Mouse (Mus musculus): ENCODE results near the gene Bach2. TPM values are rescaled to one million over a fixed set of nuclear protein-coding genes. Genes with fewer than 3 reads are reported as not detected.

Bach2 gene
- polyA plus RNA-seq, 1 experiment, result 18.7 TPM

GRCm38 (mm10) chr4:32357996-32358600 lies 119.5 kb downstream of the Bach2 start:
- H3K4me1 ChIP-seq (ENCODE audit: control insufficient read depth, insufficient read depth, low read length), result no peaks in the 10 kb centered on the region
- H3K9me3 ChIP-seq (replicated peaks; ENCODE audit: control insufficient read depth, insufficient read depth, low read length, poor library complexity, severe bottlenecking), result no peaks in the 10 kb centered on the region
- H3K4me3 ChIP-seq (ENCODE audit: low read depth, low read length), result no peak overlapping the region
- H3K36me3 ChIP-seq (ENCODE audit: control insufficient read depth, insufficient read depth, low read length, poor library complexity, severe bottlenecking), result no peaks in the 10 kb centered on the region
- TF ChIP-seq EP300 (IDR thresholded peaks at IDR 0.05; ENCODE audit: insufficient read depth, low read depth, low read length) (no peak), CTCF (IDR thresholded peaks at IDR 0.05; ENCODE audit: low read depth, low read length) (no peak), POLR2A (IDR thresholded peaks at IDR 0.05; ENCODE audit: insufficient read depth, low read length) (no peak)
- no peaks in the 10 kb centered on the region for H3K27me3 ChIP-seq (ENCODE audit: control insufficient read depth, insufficient read depth, low read length, poor library complexity, severe bottlenecking)
- H3K9ac ChIP-seq (ENCODE audit: low read depth, poor library complexity, severe bottlenecking), result no peak overlapping the region
- no peak overlapping the region for H3K27ac ChIP-seq (ENCODE audit: insufficient read depth, low read length)

GRCm38 (mm10) chr4:32358602-32359464 lies 120.2 kb downstream of the Bach2 start:
- no peak overlapping the region for H3K4me3 ChIP-seq (ENCODE audit: low read depth, low read length)
- no peak overlapping the region for H3K9ac ChIP-seq (ENCODE audit: low read depth, poor library complexity, severe bottlenecking)
- no peak overlapping the region for H3K27ac ChIP-seq (ENCODE audit: insufficient read depth, low read length)
- H3K36me3 ChIP-seq (ENCODE audit: control insufficient read depth, insufficient read depth, low read length, poor library complexity, severe bottlenecking), result no peaks in the 10 kb centered on the region
- H3K4me1 ChIP-seq (ENCODE audit: control insufficient read depth, insufficient read depth, low read length), result no peaks in the 10 kb centered on the region
- H3K9me3 ChIP-seq (replicated peaks; ENCODE audit: control insufficient read depth, insufficient read depth, low read length, poor library complexity, severe bottlenecking), result no peaks in the 10 kb centered on the region
- TF ChIP-seq CTCF (IDR thresholded peaks at IDR 0.05; ENCODE audit: low read depth, low read length) (no peak), EP300 (IDR thresholded peaks at IDR 0.05; ENCODE audit: insufficient read depth, low read depth, low read length) (no peak), POLR2A (IDR thresholded peaks at IDR 0.05; ENCODE audit: insufficient read depth, low read length) (no peak)
- H3K27me3 ChIP-seq (ENCODE audit: control insufficient read depth, insufficient read depth, low read length, poor library complexity, severe bottlenecking), result no peaks in the 10 kb centered on the region

- no peak overlapping the region for H3K9ac ChIP-seq (ENCODE audit: low read depth, poor library complexity, severe bottlenecking)
- no peaks in the 10 kb centered on the region for H3K27me3 ChIP-seq (ENCODE audit: control insufficient read depth, insufficient read depth, low read length, poor library complexity, severe bottlenecking)
- no peaks in the 10 kb centered on the region for H3K36me3 ChIP-seq (ENCODE audit: control insufficient read depth, insufficient read depth, low read length, poor library complexity, severe bottlenecking)
- TF ChIP-seq CTCF (IDR thresholded peaks at IDR 0.05; ENCODE audit: low read depth, low read length) (no peak), EP300 (IDR thresholded peaks at IDR 0.05; ENCODE audit: insufficient read depth, low read depth, low read length) (no peak), POLR2A (IDR thresholded peaks at IDR 0.05; ENCODE audit: insufficient read depth, low read length) (no peak)
- no peak overlapping the region for H3K4me3 ChIP-seq (ENCODE audit: low read depth, low read length)
- no peaks in the 10 kb centered on the region for H3K9me3 ChIP-seq (replicated peaks; ENCODE audit: control insufficient read depth, insufficient read depth, low read length, poor library complexity, severe bottlenecking)
- no peaks in the 10 kb centered on the region for H3K4me1 ChIP-seq (ENCODE audit: control insufficient read depth, insufficient read depth, low read length)
- no peak overlapping the region for H3K27ac ChIP-seq (ENCODE audit: insufficient read depth, low read length)
These were observed 121.0 kb downstream of the Bach2 start for GRCm38 (mm10) chr4:32359634-32360033.

- Histone ChIP-seq H3K27me3 (ENCODE audit: control insufficient read depth, insufficient read depth, low read length, poor library complexity, severe bottlenecking) (no peaks in the 10 kb centered on the region), H3K4me1 (ENCODE audit: control insufficient read depth, insufficient read depth, low read length) (no peaks in the 10 kb centered on the region), H3K27ac (ENCODE audit: insufficient read depth, low read length) (no peak overlapping the region), H3K9ac (ENCODE audit: low read depth, poor library complexity, severe bottlenecking) (no peak overlapping the region), H3K36me3 (ENCODE audit: control insufficient read depth, insufficient read depth, low read length, poor library complexity, severe bottlenecking) (no peaks in the 10 kb centered on the region), H3K4me3 (ENCODE audit: low read depth, low read length) (no peak overlapping the region), H3K9me3 (replicated peaks; ENCODE audit: control insufficient read depth, insufficient read depth, low read length, poor library complexity, severe bottlenecking) (no peaks in the 10 kb centered on the region)
- TF ChIP-seq CTCF (IDR thresholded peaks at IDR 0.05; ENCODE audit: low read depth, low read length) (no peak), EP300 (IDR thresholded peaks at IDR 0.05; ENCODE audit: insufficient read depth, low read depth, low read length) (no peak), POLR2A (IDR thresholded peaks at IDR 0.05; ENCODE audit: insufficient read depth, low read length) (no peak)
These were observed 121.9 kb downstream of the Bach2 start for GRCm38 (mm10) chr4:32360496-32360895.

GRCm38 (mm10) chr4:32363488-32363984 lies 124.9 kb downstream of the Bach2 start:
- no peak overlapping the region for H3K27ac ChIP-seq (ENCODE audit: insufficient read depth, low read length)

More at GRCm38 (mm10) chr4:32363488-32363984, 124.9 kb downstream of the Bach2 start:
- H3K9me3 ChIP-seq (replicated peaks; ENCODE audit: control insufficient read depth, insufficient read depth, low read length, poor library complexity, severe bottlenecking), result no peaks in the 10 kb centered on the region
- no peak overlapping the region for H3K9ac ChIP-seq (ENCODE audit: low read depth, poor library complexity, severe bottlenecking)
- no peaks in the 10 kb centered on the region for H3K4me1 ChIP-seq (ENCODE audit: control insufficient read depth, insufficient read depth, low read length)
- TF ChIP-seq POLR2A (IDR thresholded peaks at IDR 0.05; ENCODE audit: insufficient read depth, low read length) (no peak), EP300 (IDR thresholded peaks at IDR 0.05; ENCODE audit: insufficient read depth, low read depth, low read length) (no peak), CTCF (IDR thresholded peaks at IDR 0.05; ENCODE audit: low read depth, low read length) (no peak)
- H3K27me3 ChIP-seq (ENCODE audit: control insufficient read depth, insufficient read depth, low read length, poor library complexity, severe bottlenecking), result no peaks in the 10 kb centered on the region
- no peaks in the 10 kb centered on the region for H3K36me3 ChIP-seq (ENCODE audit: control insufficient read depth, insufficient read depth, low read length, poor library complexity, severe bottlenecking)
- H3K4me3 ChIP-seq (ENCODE audit: low read depth, low read length), result no peak overlapping the region
